In the genomic region with DNA sequence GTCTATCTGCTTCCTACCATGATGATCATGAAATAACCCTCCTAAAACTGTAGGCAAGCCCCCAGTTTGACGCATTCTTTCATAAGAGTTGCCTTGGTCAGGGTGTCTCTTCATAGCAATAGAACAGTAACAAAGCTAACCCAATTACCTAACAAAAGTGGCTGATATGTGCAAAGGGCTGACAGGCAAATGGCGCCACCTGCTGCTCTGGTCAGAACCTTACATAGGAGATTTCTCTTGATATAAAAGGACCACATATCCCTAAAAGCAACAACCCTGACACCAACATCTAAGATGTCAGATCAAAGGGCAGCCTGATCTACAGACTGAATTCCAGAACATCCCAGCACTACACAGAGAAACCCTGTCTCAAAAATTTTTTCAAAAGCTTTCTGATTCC, we compare ENCODE assay signal across 10 mouse cellular contexts. TPM values are rescaled to one million over a fixed set of nuclear protein-coding genes. Genes with fewer than 3 reads are reported as not detected.
DNase-seq lines count a peak whose midpoint lies in the region; ATAC-seq and TF ChIP-seq lines count a peak whose summit lies in the region.
"Had no signal": no experiment of that assay in that cellular context is flagged by ENCODE, and none has a peak within 500 bp of the region (broad histone marks: within the 10 kb centered on the region; RNA-seq: fewer than 3 reads in every experiment).

No protein-coding gene starts in this region.

- TF ChIP-seq CTCF in small intestine, adult 2 months (IDR thresholded peaks at IDR 0.05; ENCODE audit: extremely low read depth, insufficient read length, insufficient replicate concordance, low read depth, low read length), result peak; percentile 40; the same call in 1 of the 2 replicates

- H3K4me2 ChIP-seq in intestine, embryonic 14.5 days (ENCODE audit: low read length), result no peak overlapping the region
- H3K4me2 ChIP-seq in intestine, embryonic 16.5 days (ENCODE audit: low read depth, low read length), result no peak overlapping the region
- H3K4me2 ChIP-seq in forebrain, embryonic 16.5 days (ENCODE audit: low read length), result no peak overlapping the region

- no peak for TF ChIP-seq POLR2A in small intestine, adult 2 months (IDR thresholded peaks at IDR 0.05; ENCODE audit: low read depth, low read length)

- ATAC-seq in intestine, embryonic 14.5 days (replicated peaks; ENCODE audit: low FRiP score, low TSS enrichment, low read depth), result no peak
- no peak for ATAC-seq in intestine, embryonic 16.5 days
- ATAC-seq in forebrain, embryonic 16.5 days, result no peak

- H3K4me3 ChIP-seq in intestine, embryonic 14.5 days (ENCODE audit: low read depth, low read length), result no peak overlapping the region
- no peak overlapping the region for H3K4me3 ChIP-seq in intestine, embryonic 16.5 days (ENCODE audit: low read length)
- H3K4me3 ChIP-seq in small intestine, adult 2 months (ENCODE audit: low read depth, low read length), result no peak overlapping the region
- no peak overlapping the region for H3K4me3 ChIP-seq in forebrain, embryonic 16.5 days (replicated peaks; ENCODE audit: low read length)
- H3K4me3 ChIP-seq: erythroblast, embryonic 14.5 days had no signal

- no peaks in the 10 kb centered on the region for H3K9me3 ChIP-seq in intestine, embryonic 14.5 days (ENCODE audit: control insufficient read depth, low read length)
- H3K9me3 ChIP-seq in intestine, embryonic 16.5 days (ENCODE audit: control insufficient read depth, low read length), result no peaks in the 10 kb centered on the region
- H3K9me3 ChIP-seq in forebrain, embryonic 16.5 days (ENCODE audit: control insufficient read depth, low read length), result no peaks in the 10 kb centered on the region

- no peaks in the 10 kb centered on the region for H3K4me1 ChIP-seq in intestine, embryonic 14.5 days (replicated peaks; ENCODE audit: control insufficient read depth, insufficient read depth, low read length)
- H3K4me1 ChIP-seq in intestine, embryonic 16.5 days (ENCODE audit: control insufficient read depth, insufficient read depth, low read length), result no peaks in the 10 kb centered on the region
- no peaks in the 10 kb centered on the region for H3K4me1 ChIP-seq in small intestine, adult 2 months (ENCODE audit: control insufficient read depth, insufficient read depth, insufficient read length, low read length)
- no peaks in the 10 kb centered on the region for H3K4me1 ChIP-seq in forebrain, embryonic 16.5 days (replicated peaks; ENCODE audit: control insufficient read depth, insufficient read depth, low read length)

- intact Hi-C loops in left cerebral cortex, postnatal 14 days (cut with DNase I), result no loop called here

- no peak overlapping the region for H3K9ac ChIP-seq in intestine, embryonic 14.5 days (ENCODE audit: low read length)
- no peak overlapping the region for H3K9ac ChIP-seq in intestine, embryonic 16.5 days (ENCODE audit: low read depth, low read length)
- H3K9ac ChIP-seq in forebrain, embryonic 16.5 days (replicated peaks; ENCODE audit: low read depth, low read length), result no peak overlapping the region

- 46% methylated on average over 2 of the region's 2 CpGs for WGBS in intestine, embryonic 14.5 days
- 42% methylated on average over 2 of the region's 2 CpGs for WGBS in intestine, embryonic 16.5 days
- WGBS in small intestine, adult 2 months, result 44% methylated on average over 2 of the region's 2 CpGs
- 35% methylated on average over 2 of the region's 2 CpGs for WGBS in forebrain, embryonic 16.5 days

- peak; percentile 64 for DNase-seq in intestine, embryonic 14.5 days (ENCODE audit: low spot score)
- peak; percentile 54 for DNase-seq in A20 (ENCODE audit: low read depth, low spot score)
- peak; percentile 26 for DNase-seq in MEL-GATA-1-ER (ENCODE audit: extremely low read depth, low read depth)
- peak; percentile 67 to 69 for DNase-seq in cerebellum, postnatal 10 days
- peak; percentile 9 to 27 for DNase-seq in left cerebral cortex, postnatal 14 days (ENCODE audit: low spot score in 2 of 2)

- H3K36me3 ChIP-seq in intestine, embryonic 14.5 days (ENCODE audit: control insufficient read depth, insufficient read depth, low read length), result no peaks in the 10 kb centered on the region
- H3K36me3 ChIP-seq in intestine, embryonic 16.5 days (ENCODE audit: control insufficient read depth, insufficient read depth, low read length), result no peaks in the 10 kb centered on the region
- no peaks in the 10 kb centered on the region for H3K36me3 ChIP-seq in small intestine, adult 2 months (ENCODE audit: control insufficient read depth, insufficient read depth, low read length)
- no peaks in the 10 kb centered on the region for H3K36me3 ChIP-seq in forebrain, embryonic 16.5 days (ENCODE audit: control insufficient read depth, insufficient read depth)

- H3K27ac ChIP-seq in intestine, embryonic 14.5 days (ENCODE audit: low read depth), result no peak overlapping the region
- no peak overlapping the region for H3K27ac ChIP-seq in intestine, embryonic 16.5 days (ENCODE audit: low read length)
- no peak overlapping the region for H3K27ac ChIP-seq in small intestine, adult 2 months (ENCODE audit: insufficient read depth, low read depth, low read length)
- no peak overlapping the region for H3K27ac ChIP-seq in forebrain, embryonic 16.5 days (ENCODE audit: low read length)

- no peaks in the 10 kb centered on the region for H3K27me3 ChIP-seq in intestine, embryonic 14.5 days (replicated peaks; ENCODE audit: control insufficient read depth, insufficient read depth, low read length)
- no peaks in the 10 kb centered on the region for H3K27me3 ChIP-seq in intestine, embryonic 16.5 days (replicated peaks; ENCODE audit: control insufficient read depth, insufficient read depth, low read length)
- H3K27me3 ChIP-seq in small intestine, adult 2 months (ENCODE audit: control insufficient read depth, insufficient read depth, low read length), result no peaks in the 10 kb centered on the region
- H3K27me3 ChIP-seq in forebrain, embryonic 16.5 days (replicated peaks; ENCODE audit: control insufficient read depth, insufficient read depth, low read length), result no peaks in the 10 kb centered on the region

RNA-seq across cellular contexts. Expression of a gene that starts 11.3 kb away (rescaled TPM):
- polyA plus RNA-seq in intestine, embryonic 14.5 days (2014; fragmentation: Nextera tagmentation; extraction: Ambion mirVana), result 0.14 TPM in 1 of 2 replicates, not detected in the other
- 0.15 and 0.35 TPM in 2 replicates for polyA plus RNA-seq in intestine, embryonic 16.5 days (2015; fragmentation: Nextera tagmentation; extraction: Ambion mirVana)
- 1 to 10 TPM; 1.0 to 1.1 TPM for total RNA-seq in left cerebral cortex, postnatal 14 days (2021)
- not detected in 2 replicates for polyA plus RNA-seq in small intestine, adult 2 months (2012; rRNA removed)
- 0.15 and 0.36 TPM in 2 replicates for polyA plus RNA-seq in forebrain, embryonic 16.5 days (2015; fragmentation: Nextera tagmentation; extraction: Ambion mirVana)
- polyA plus RNA-seq: erythroblast, embryonic 14.5 days had no signal

RNA-seq across cellular contexts. Expression of a gene that starts 51.0 kb away (rescaled TPM):
- polyA plus RNA-seq in intestine, embryonic 14.5 days (2014; fragmentation: Nextera tagmentation; extraction: Ambion mirVana), result not detected in 2 replicates
- polyA plus RNA-seq in intestine, embryonic 16.5 days (2015; fragmentation: Nextera tagmentation; extraction: Ambion mirVana), result not detected in 2 replicates
- total RNA-seq in left cerebral cortex, postnatal 14 days (2021), result not detected
- not detected in 2 replicates for polyA plus RNA-seq in small intestine, adult 2 months (2012; rRNA removed)
- polyA plus RNA-seq in forebrain, embryonic 16.5 days (2015; fragmentation: Nextera tagmentation; extraction: Ambion mirVana), result not detected in 2 replicates
- total RNA-seq: left cerebral cortex, postnatal 10 days had no signal
- polyA plus RNA-seq: erythroblast, embryonic 14.5 days had no signal

Comparison
In these comparisons a context has a peak if more than half of its experiments do, and no peak if none do; other contexts are left out.
1. DNase-seq: peak in every context shown above with its lines; median percentile 68 in cerebellum, postnatal 10 days; 64 in intestine, embryonic 14.5 days; 54 in A20; 26 in MEL-GATA-1-ER; 18 in left cerebral cortex, postnatal 14 days.